Mouse (Mus musculus): ENCODE results near the gene Erp27. TPM values are rescaled to one million over a fixed set of nuclear protein-coding genes. Genes with fewer than 3 reads are reported as not detected.

Gene Erp27
- polyA plus RNA-seq, 1 experiment from 2014 or later, result 0.18 TPM

DNA sequence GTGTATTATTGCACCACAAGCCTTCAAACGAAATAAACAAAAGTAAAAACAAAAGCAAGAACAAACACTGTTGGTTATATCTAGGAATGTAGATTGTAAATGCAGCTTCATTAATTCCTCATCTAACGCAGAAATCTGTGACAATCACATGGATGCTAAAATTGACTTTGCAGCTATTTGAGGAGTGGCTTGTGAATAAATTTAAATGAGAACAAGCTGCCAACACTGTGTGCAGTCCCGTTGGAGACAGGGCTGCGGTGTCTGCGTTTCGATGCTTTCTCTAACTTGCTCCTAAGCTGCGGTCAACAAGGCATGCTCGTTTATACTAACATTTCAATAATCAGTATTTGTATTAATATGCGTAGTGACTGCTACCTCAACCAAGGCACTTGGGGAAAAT, 20.3 kb upstream of the Erp27 start:
- no peak overlapping the region for H3K9ac ChIP-seq (ENCODE audit: low read depth, low read length)
- H3K36me3 ChIP-seq (ENCODE audit: control insufficient read depth, insufficient read depth, low read length), result no peaks in the 10 kb centered on the region
- no peak overlapping the region for H3K4me2 ChIP-seq (ENCODE audit: low read length)
- H3K27ac ChIP-seq (ENCODE audit: low read length), result no peak overlapping the region
- no peaks in the 10 kb centered on the region for H3K9me3 ChIP-seq (replicated peaks; ENCODE audit: control insufficient read depth, low read length, poor library complexity, severe bottlenecking)
- H3K4me3 ChIP-seq (ENCODE audit: low read depth, low read length), result no peak overlapping the region
- 79% methylated on average over 9 of the region's 9 CpGs for WGBS
- no peak for ATAC-seq
- H3K4me1 ChIP-seq (ENCODE audit: control insufficient read depth, insufficient read depth, low read length), result no peaks in the 10 kb centered on the region
- no peaks in the 10 kb centered on the region for H3K27me3 ChIP-seq (ENCODE audit: control insufficient read depth, insufficient read depth, low read depth, low read length)

DNA sequence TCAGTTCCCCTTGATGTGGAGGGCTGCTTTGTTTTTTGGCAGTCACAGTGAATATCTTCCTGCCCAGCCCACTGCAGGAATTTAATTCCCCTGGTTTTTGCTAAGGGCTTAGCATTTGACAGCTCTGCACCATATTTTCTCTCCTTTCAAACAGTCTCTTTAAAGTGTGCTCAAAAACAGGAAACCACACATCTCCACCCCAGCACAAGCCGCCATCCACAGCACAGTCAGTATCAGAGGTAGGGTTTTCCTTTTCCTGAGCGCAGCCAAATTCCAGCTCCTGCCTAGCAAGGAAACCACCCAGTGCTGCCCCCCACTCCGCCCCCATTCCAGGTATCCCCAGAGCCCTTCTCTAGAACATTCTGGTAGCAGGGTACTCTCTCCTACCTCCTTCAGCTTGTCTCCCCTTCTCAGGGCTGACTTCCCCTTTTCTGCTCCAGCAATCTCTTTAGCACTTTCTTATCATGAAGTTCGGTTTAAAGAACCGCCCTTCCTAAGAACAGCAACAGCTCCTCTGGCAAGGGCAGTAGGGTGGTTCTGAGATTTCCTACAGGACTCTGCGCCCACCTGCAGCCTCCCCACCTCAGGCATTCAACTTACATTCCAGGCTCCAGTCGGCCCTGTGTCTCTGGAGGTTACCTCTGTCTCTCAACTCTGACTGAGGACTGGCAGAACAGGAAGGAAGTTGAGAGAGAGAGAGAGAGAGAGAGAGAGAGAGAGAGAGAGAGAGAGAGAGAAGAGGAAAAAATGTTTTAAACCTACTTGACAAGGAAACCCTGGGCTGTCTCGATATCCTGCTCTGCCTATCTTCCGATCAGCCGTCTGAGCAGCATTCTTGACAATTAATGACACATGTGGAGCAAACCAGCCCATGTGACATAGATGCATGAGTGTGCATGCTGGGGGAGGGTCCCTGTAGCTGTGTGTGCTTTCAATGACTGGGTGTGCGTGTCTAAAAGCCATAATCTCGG, 19.4 kb upstream of the Erp27 start, which contains the start of gene Arhgdib:
Gene Arhgdib, minus strand, starts transcription at position 849 of the 971 bp plus-strand sequence.
- Histone ChIP-seq H3K4me3 (ENCODE audit: low read depth, low read length) (no peak within 1 kb of the TSS), H3K27me3 (ENCODE audit: control insufficient read depth, insufficient read depth, low read depth, low read length) (no peaks in the 10 kb centered on the region), H3K36me3 (ENCODE audit: control insufficient read depth, insufficient read depth, low read length) (no peaks in the 10 kb centered on the region), H3K4me2 (ENCODE audit: low read length) (no peak within 1 kb of the TSS), H3K4me1 (ENCODE audit: control insufficient read depth, insufficient read depth, low read length) (no peaks in the 10 kb centered on the region), H3K27ac (ENCODE audit: low read length) (no peak within 1 kb of the TSS), H3K9me3 (replicated peaks; ENCODE audit: control insufficient read depth, low read length, poor library complexity, severe bottlenecking) (no peaks in the 10 kb centered on the region), H3K9ac (ENCODE audit: low read depth, low read length) (no peak within 1 kb of the TSS)
- 61% methylated on average over 12 of the region's 12 CpGs for WGBS
- ATAC-seq, result no peak

DNA sequence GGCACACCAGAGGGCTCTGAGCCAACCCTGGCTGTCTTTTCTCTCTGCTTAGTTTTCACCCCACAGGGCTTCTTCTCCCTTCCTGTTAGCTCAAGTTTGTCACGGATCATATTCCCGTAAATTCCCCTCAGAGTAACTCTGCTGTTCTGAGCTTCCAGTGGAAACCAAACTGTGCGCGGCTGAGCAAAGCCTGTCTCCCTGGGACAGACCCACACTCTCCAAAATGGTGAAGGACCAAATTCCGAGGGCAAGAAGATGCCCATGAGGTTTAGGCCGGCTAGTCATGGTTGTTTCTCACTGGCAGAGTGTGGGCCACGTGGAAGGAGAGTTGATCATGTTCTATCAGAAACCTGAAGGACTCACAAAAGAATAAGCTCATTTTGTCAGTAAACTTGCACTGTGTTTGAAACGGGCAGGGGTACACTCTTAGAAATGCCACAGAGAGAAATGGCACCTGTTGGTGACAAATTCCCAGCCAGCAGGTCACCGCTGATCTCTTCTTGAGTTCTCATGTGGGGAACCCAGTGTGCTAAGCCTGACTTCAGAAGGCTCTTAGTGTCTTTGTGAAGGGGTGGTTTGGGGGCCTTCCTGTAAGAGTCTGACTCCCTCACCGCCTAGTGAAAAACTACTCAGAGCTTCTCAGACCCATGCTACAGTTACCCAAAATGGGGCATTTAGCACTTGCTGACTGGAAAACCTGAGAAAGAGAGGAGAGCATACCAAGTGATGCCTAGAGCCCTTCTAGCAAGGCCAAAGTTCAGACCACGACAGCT, 18.4 kb upstream of the Erp27 start:
- Histone ChIP-seq H3K9me3 (replicated peaks; ENCODE audit: control insufficient read depth, low read length, poor library complexity, severe bottlenecking) (no peaks in the 10 kb centered on the region), H3K9ac (ENCODE audit: low read depth, low read length) (no peak overlapping the region), H3K27ac (ENCODE audit: low read length) (no peak overlapping the region), H3K36me3 (ENCODE audit: control insufficient read depth, insufficient read depth, low read length) (no peaks in the 10 kb centered on the region), H3K4me3 (ENCODE audit: low read depth, low read length) (no peak overlapping the region), H3K27me3 (ENCODE audit: control insufficient read depth, insufficient read depth, low read depth, low read length) (no peaks in the 10 kb centered on the region), H3K4me2 (ENCODE audit: low read length) (no peak overlapping the region), H3K4me1 (ENCODE audit: control insufficient read depth, insufficient read depth, low read length) (peaks cover 1% of the 10 kb centered on the region; the same call in 1 of the 2 replicates)
- WGBS, result 85% methylated on average over 11 of the region's 11 CpGs
- no peak for ATAC-seq

DNA sequence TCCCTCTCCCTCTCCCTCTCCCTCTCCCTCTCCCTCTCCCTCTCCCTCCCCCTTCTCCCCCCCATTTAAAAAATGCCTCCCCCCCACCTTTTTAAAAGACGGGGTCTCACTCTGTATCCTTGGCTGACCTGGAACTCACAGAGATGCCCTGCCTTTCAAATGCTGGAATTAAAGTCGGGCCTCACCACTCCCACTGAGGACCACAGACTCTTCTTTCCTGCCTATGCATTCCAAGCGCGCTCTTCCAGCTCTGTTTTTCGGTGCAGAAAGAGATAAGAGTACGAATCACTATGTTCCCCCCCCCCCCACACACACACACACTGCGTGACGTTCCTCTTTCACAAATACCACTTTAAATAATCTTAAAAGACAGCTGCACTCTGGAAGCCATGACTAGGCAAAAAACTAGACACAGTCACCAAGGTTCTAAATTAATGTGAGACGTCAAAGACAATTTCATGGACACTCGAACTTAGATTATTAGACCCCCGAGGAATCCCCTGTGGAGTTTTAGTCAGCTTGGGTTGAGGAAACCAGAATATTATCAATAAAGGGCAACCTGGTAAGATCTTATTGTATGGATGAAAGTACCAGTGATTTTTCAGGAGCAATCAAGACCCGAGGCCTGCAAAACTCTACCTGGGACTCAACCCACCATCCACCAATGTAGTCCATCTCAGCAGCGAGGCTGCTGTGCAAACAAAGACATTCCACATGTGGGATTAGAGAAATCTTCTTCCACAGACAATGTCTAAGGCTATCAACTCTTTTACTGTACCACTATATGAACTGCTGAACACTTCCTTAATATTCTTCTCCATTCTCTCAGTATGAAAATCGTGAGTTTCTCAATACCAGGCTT, 17.6 kb upstream of the Erp27 start:
- Histone ChIP-seq H3K9ac (ENCODE audit: low read depth, low read length) (no peak overlapping the region), H3K9me3 (replicated peaks; ENCODE audit: control insufficient read depth, low read length, poor library complexity, severe bottlenecking) (no peaks in the 10 kb centered on the region), H3K27me3 (ENCODE audit: control insufficient read depth, insufficient read depth, low read depth, low read length) (no peaks in the 10 kb centered on the region), H3K4me1 (ENCODE audit: control insufficient read depth, insufficient read depth, low read length) (peaks cover 5% of the 10 kb centered on the region; the same call in 1 of the 2 replicates), H3K4me3 (ENCODE audit: low read depth, low read length) (no peak overlapping the region), H3K27ac (ENCODE audit: low read length) (no peak overlapping the region), H3K36me3 (ENCODE audit: control insufficient read depth, insufficient read depth, low read length) (no peaks in the 10 kb centered on the region), H3K4me2 (ENCODE audit: low read length) (no peak overlapping the region)
- 73% methylated on average over 14 of the region's 14 CpGs for WGBS
- no peak for ATAC-seq

DNA sequence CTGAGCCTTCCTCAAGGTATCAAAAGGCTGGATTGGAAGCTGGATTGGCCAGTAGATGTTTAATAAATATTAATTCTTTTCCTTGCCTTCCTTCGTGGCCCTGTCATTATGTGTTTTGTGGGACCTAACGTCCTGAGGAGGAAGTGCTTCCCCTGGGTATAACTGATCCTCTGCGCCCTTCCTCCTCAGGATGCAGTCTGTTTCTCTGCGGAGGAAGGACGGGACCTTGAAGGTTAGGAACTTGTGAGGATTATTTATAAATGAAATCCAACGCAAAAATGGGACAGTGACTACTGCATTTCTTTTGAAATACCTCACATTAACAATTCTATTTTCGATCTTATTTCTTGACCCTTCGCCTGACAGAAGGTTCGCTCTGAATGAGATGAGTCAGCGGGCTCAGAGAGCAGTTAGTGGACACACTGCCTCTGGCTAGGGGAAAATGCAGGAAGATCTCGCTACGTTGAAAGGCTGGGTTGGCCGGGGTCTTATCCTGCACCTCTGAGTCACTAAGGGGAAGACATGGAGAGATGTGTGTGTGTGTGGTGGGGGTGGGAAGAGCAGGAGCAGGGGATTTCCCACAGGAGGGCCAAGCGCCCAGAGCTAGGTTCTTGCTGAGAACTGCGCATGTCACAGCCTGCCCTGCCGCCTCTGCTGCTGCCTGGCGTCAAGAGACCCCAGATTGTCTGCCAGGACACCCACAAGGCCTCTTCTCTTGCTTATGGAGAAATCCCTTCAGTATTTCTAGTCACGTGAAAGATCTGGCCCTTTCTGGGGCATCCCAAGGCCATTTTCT, 16.5 kb upstream of the Erp27 start:
- 80% methylated on average over 18 of the region's 18 CpGs for WGBS
- Histone ChIP-seq H3K27me3 (ENCODE audit: control insufficient read depth, insufficient read depth, low read depth, low read length) (no peaks in the 10 kb centered on the region), H3K9ac (ENCODE audit: low read depth, low read length) (no peak overlapping the region), H3K4me2 (ENCODE audit: low read length) (no peak overlapping the region), H3K9me3 (replicated peaks; ENCODE audit: control insufficient read depth, low read length, poor library complexity, severe bottlenecking) (no peaks in the 10 kb centered on the region), H3K27ac (ENCODE audit: low read length) (no peak overlapping the region), H3K4me3 (ENCODE audit: low read depth, low read length) (no peak overlapping the region), H3K4me1 (ENCODE audit: control insufficient read depth, insufficient read depth, low read length) (peaks cover 5% of the 10 kb centered on the region; the same call in 1 of the 2 replicates), H3K36me3 (ENCODE audit: control insufficient read depth, insufficient read depth, low read length) (no peaks in the 10 kb centered on the region)
- ATAC-seq, result no peak; the same call in 1 of the 2 replicates

DNA sequence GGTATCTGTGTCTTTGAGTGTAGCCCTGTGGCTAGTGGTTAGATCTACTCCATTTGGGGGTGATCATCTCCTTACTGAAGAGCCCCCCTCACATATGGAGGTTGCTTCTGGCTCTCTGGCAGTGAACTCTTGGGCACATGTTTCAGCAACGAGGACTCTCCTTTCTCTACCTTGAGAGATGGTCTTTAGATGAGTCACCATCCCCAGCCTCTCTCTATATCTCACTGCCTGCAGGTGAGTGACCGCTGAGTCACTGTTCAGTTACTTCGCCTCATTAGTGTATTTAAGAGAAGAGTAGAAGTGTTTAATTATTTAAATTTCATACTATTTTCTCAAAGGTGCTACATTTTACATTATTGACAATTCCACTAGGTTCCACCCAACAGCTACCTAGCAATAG, 15.1 kb upstream of the Erp27 start:
- Histone ChIP-seq H3K4me3 (ENCODE audit: low read depth, low read length) (no peak overlapping the region), H3K4me1 (ENCODE audit: control insufficient read depth, insufficient read depth, low read length) (peaks cover 5% of the 10 kb centered on the region; the same call in 1 of the 2 replicates), H3K36me3 (ENCODE audit: control insufficient read depth, insufficient read depth, low read length) (no peaks in the 10 kb centered on the region), H3K27me3 (ENCODE audit: control insufficient read depth, insufficient read depth, low read depth, low read length) (no peaks in the 10 kb centered on the region), H3K9ac (ENCODE audit: low read depth, low read length) (no peak overlapping the region), H3K4me2 (ENCODE audit: low read length) (no peak overlapping the region), H3K27ac (ENCODE audit: low read length) (no peak overlapping the region), H3K9me3 (replicated peaks; ENCODE audit: control insufficient read depth, low read length, poor library complexity, severe bottlenecking) (no peaks in the 10 kb centered on the region)
- ATAC-seq, result no peak
- WGBS, result 84% methylated on average over 3 of the region's 3 CpGs

DNA sequence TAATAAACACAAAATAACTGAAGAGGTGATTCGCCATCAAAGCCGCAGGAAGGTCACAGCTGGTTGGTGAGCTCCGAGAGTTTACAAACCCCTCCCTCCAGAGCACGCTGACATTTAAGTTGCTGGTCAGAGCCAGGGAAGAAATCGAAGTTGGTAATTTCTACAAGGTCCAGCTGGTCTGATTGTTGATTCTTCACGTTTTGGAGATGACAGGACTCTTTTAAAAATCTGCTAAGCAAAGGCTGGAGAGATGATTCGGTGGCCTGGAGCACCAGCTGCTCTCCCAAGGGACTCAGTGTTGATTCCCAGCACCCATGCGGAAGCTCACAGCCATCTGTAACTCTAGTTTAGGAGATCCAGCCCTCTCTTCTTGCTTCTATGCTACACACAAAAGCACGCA, 14.4 kb upstream of the Erp27 start:
- peaks cover 5% of the 10 kb centered on the region; the same call in 1 of the 2 replicates for H3K4me1 ChIP-seq (ENCODE audit: control insufficient read depth, insufficient read depth, low read length)
- WGBS, result 86% methylated on average over 9 of the region's 9 CpGs
- ATAC-seq, result no peak
- no peak overlapping the region for H3K4me3 ChIP-seq (ENCODE audit: low read depth, low read length)
- H3K4me2 ChIP-seq (ENCODE audit: low read length), result no peak overlapping the region
- H3K9me3 ChIP-seq (replicated peaks; ENCODE audit: control insufficient read depth, low read length, poor library complexity, severe bottlenecking), result no peaks in the 10 kb centered on the region
- no peaks in the 10 kb centered on the region for H3K36me3 ChIP-seq (ENCODE audit: control insufficient read depth, insufficient read depth, low read length)
- no peak overlapping the region for H3K9ac ChIP-seq (ENCODE audit: low read depth, low read length)
- H3K27ac ChIP-seq (ENCODE audit: low read length), result no peak overlapping the region
- no peaks in the 10 kb centered on the region for H3K27me3 ChIP-seq (ENCODE audit: control insufficient read depth, insufficient read depth, low read depth, low read length)

DNA sequence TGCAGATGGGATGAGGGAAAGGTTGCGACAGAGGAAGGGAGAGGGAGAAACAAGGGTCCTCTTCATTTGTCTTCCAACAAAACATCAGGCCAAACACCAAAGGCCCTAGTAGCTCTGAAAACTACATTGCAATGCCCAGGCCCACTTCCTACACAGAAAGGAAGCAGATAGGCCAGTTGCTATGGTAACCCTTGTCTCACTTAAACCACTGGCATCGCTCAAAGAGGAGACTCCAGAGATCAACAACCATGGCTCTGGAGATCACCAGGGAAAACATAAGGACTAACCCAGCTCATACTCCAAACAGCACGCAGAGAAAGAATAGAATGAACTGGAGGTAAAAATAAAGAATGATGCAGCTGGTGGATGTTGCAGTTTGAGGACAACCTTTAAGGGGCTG, 13.3 kb upstream of the Erp27 start:
- Histone ChIP-seq H3K36me3 (ENCODE audit: control insufficient read depth, insufficient read depth, low read length) (no peaks in the 10 kb centered on the region), H3K27ac (ENCODE audit: low read length) (no peak overlapping the region), H3K4me2 (ENCODE audit: low read length) (no peak overlapping the region), H3K27me3 (ENCODE audit: control insufficient read depth, insufficient read depth, low read depth, low read length) (no peaks in the 10 kb centered on the region), H3K4me3 (ENCODE audit: low read depth, low read length) (no peak overlapping the region), H3K9ac (ENCODE audit: low read depth, low read length) (no peak overlapping the region), H3K4me1 (ENCODE audit: control insufficient read depth, insufficient read depth, low read length) (peaks cover 5% of the 10 kb centered on the region; the same call in 1 of the 2 replicates), H3K9me3 (replicated peaks; ENCODE audit: control insufficient read depth, low read length, poor library complexity, severe bottlenecking) (no peaks in the 10 kb centered on the region)
- 62% methylated on average over 3 of the region's 3 CpGs for WGBS
- ATAC-seq, result 0 out of 2 replicates have a peak, but pooled peaks have one; percentile 40

Data from midbrain, embryonic 16.5 days (tissue).